Mouse (Mus musculus) heart, postnatal 36 days (tissue): ENCODE measurements around the gene Tmem150c. TPM values are rescaled to one million over a fixed set of nuclear protein-coding genes. Genes with fewer than 3 reads are reported as not detected.

Experiments
- DNase-seq, 2 experiments: peaks; one replicate each; pipeline ENCODE4 v3.0.0; 2021 to 2022
- intact Hi-C: fragments of 180-260 bp; cut with DNase I; formaldehyde crosslinking; loops from one replicate; pipeline ENCODE4 v1.15.1; 2025
- total RNA-seq, 2 experiments: library from RNA; stranded (reverse); gene quantifications; 2 replicates each; pipeline ENCODE4 v1.2.3; 2021

Tmem150c gene
- total RNA-seq, 2 experiments from 2014 or later: 3.3 to 9.5 TPM

DNA sequence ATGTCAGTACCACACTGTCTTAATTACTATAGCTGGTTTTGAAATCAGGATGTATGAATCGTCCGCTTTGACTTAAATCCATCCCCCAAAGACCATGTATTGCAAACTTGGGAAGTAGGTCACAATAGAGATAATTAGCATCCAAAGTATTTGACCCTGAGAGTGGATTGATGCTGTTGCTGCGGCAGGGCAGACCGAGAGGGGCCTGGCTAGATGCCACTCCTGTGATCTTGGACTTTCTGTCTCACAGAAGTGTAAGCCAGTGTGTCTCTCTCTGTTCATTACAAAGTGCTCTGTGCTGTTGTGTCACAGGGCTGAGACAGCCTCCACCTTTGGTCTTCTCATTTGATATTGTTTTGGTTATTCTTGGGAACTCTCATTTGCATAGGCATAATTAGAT, 12.5 kb upstream of the Tmem150c start:
- intact Hi-C loops: no loop called here
- no peak for DNase-seq

GRCm38 (mm10) chr5:100166591-100167491, 7.2 kb upstream of the Tmem150c start:
- intact Hi-C loops: loop anchor here (5.0 kb wide), 2 partner anchors 75 to 95 kb away; no protein-coding TSS in a partner anchor
- DNase-seq: peak; percentile 9 to 40

GRCm38 (mm10) chr5:100163368-100163767, 3.8 kb upstream of the Tmem150c start:
- peak in 1 of 2 experiments; percentile 7 for DNase-seq

GRCm38 (mm10) chr5:100162857-100163256, 3.2 kb upstream of the Tmem150c start:
- no peak for DNase-seq
- intact Hi-C loops: no loop called here

More at GRCm38 (mm10) chr5:100163368-100163767, 3.8 kb upstream of the Tmem150c start:
- intact Hi-C loops: no loop called here

DNA sequence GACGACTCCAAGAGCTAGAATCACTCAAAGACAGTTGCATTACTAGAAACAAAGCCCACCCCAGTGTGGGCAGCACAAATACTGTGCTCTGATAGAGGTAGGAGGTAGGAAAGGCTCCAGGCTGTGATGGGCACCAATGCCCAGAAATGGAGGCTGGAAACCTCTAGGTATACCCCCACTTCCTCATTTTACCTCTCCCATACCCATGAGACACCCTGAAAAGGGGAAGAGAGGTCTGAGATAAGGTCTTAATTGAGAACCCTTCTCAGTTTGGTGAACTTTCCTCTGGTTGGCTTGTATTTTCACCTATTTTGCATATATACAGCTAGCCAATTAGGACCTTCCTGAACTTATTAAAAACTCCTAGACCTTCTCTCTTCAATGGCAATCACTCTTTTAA, 2.4 kb upstream of the Tmem150c start:
- no peak for DNase-seq
- intact Hi-C loops: no loop called here

GRCm38 (mm10) chr5:100158791-100159637, 594 bp downstream of the Tmem150c start:
- DNase-seq: peak; percentile 25 to 26
- intact Hi-C loops: no loop called here

- DNase-seq: no peak
- intact Hi-C loops: no loop called here
These were observed 1.3 kb downstream of the Tmem150c start for GRCm38 (mm10) chr5:100158301-100158700.

DNA sequence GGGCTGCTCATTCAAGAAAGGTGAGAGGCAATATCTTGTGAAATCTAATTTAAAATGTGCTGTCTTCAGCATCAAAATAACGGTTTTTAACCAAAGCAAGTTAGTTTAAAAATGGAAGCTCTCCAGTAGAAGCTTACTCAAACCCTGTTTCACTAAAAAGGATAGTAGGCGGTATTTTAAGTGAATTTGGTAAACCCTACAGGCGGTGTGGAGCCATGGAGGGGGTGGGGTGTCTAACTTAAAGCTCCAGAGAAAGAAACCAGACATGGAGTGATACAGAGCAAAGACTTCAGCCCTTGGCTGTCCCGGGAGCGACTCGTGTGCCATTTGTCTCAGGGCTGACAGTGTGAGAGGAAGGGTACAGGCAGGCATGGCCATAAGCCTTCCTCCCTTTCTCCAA, 4.0 kb downstream of the Tmem150c start:
- intact Hi-C loops: no loop called here
- no peak for DNase-seq

GRCm38 (mm10) chr5:100149967-100150366, 9.6 kb downstream of the Tmem150c start:
- intact Hi-C loops: no loop called here
- no peak for DNase-seq

GRCm38 (mm10) chr5:100144836-100145235, 14.8 kb downstream of the Tmem150c start:
- DNase-seq: no peak
- intact Hi-C loops: no loop called here

DNA sequence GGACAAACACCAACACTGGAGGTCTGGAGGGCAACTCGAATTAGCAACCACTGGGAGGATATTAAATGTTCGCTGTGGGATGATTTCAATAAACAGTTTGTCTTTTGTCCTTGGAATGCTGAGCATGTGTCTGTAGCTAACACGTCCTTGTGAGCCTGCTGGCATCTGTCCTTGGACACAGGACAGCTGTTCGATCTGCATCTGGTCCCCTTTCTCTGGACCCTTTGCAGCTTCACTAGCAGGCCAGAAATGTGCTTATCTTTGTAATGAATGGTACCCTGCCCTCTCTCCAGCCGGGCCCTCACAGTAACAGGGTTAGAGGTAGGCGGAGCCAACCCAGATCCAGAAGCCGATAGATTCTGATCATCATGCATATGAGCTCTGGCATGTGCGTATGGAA, 32.3 kb downstream of the Tmem150c start:
- intact Hi-C loops: no loop called here
- no peak for DNase-seq

GRCm38 (mm10) chr5:100125409-100126123, 34.0 kb downstream of the Tmem150c start:
- DNase-seq: no peak
- intact Hi-C loops: no loop called here

- intact Hi-C loops: no loop called here
- DNase-seq: no peak
These were observed 35.1 kb downstream of the Tmem150c start for GRCm38 (mm10) chr5:100124530-100124929.

- intact Hi-C loops: no loop called here
- no peak for DNase-seq
These were observed 36.3 kb downstream of the Tmem150c start for GRCm38 (mm10) chr5:100123283-100123682.

DNA sequence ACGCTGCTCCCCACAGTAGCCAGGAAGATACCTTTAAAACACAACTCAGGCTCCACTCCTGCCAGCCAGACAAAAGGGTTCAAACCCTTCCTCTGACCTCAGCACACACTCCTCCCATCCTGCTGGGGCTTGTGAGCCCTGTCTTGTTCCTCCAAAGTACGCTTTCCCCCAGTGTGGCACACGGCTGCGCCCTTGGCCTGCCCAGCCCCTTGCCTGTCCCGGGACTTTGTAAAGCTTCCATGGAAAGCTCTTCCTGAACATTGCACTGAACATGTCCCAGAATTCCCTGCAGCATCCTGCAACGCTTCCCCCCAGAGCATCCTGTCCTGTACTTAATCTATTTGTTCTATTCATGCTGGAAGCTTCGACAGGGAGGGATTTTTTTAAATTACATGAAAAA, 38.4 kb downstream of the Tmem150c start:
- intact Hi-C loops: no loop called here
- no peak for DNase-seq

DNA sequence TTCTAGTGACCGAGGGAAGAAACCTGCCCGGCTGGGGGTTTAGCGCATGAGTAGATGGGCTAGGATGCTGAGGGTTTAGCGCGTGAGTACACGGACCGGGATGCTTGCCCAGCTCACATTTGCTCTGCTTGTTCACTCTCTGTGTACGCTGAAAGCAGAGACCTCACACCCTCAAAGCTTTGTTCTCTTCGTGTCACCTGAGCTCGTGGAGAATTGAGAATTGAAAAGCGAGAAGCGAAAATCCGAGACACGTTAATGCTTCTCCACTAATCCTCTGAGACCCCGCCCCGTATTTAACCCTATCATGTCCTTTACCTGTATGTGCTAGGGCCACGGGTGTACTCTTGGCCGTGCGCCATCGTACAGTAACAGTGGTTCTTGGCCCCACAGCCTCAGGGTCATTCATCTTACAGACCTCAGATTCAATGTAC, 38.9 kb downstream of the Tmem150c start:
- intact Hi-C loops: no loop called here
- DNase-seq: no peak

DNA sequence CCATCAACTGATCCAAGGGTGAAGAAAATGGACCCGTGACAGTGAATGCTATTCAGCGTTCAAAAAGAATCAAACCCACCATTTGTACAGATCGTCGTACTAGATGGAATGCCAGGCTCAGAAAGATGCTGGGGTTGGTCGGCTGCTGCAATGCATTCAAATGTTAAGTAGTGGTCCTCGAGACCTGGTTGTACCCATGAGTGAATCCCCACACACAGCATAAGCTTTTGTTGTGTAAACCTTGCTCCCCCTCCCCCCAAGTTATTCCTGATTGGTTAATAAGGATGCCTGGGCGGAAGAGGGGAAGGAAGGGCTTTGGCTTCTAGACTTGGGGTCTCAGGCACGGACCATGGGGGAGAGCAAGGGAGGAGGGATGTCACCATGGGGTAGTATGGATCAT, 40.3 kb downstream of the Tmem150c start:
- intact Hi-C loops: no loop called here
- DNase-seq: no peak

GRCm38 (mm10) chr5:100113403-100113802, 46.2 kb downstream of the Tmem150c start:
- DNase-seq: no peak
- intact Hi-C loops: no loop called here

DNA sequence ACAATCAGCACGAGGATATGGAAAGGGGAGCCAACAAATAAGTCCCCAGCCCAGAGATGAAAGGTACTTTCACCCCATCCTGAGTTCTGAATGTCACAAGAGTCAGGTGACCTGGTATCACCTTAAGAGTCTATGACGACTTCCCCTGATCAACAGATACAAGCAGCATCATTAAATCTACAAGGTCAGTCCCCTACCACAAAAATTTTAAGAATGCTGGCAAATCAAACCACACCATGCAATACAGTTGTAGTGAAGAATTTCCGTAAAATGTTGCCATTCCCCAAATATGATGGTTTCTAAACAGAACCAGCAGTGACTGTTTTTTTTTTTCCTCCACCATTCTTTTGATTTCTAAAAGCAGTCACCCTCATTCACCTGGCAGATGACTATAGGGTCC, 49.0 kb downstream of the Tmem150c start:
- intact Hi-C loops: no loop called here
- no peak for DNase-seq

GRCm38 (mm10) chr5:100109543-100110282, 49.9 kb downstream of the Tmem150c start:
- DNase-seq: no peak
- intact Hi-C loops: no loop called here
